Mouse (Mus musculus) T-helper 2 cell (primary cell): ENCODE data around the gene Eif2b3.

Source experiments
- in situ Hi-C: fragments of 300-600 bp; cut with MboI, MseI; formaldehyde crosslinking; loops from one replicate; pipeline ENCODE4 v1.15.1; 2025; ENCODE audit warnings: high pct_unique_total_duplicates

Gene Eif2b3

GRCm38 (mm10) chr4:117014901-117015415, 4.2 kb upstream of the Eif2b3 start:
- in situ Hi-C loops = no loop called here

DNA sequence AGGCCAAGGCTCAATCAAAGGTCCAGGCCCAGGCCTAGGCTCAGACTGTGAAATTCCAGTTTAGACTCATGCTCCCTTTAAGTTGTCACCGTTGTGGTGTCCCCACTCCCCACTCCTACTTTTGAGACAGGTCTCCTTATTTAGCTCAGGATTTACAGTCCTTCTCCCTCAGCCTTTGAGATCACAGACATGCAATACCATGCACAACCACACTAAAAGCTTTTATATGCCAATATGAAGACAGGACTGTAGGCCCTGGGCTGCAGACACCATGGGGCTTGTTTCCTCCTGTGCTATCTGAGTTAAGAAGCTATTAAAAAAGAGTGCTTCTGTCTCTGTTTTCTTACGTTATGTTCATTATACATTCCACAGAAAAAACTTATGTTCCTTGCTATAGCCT, 1.5 kb upstream of the Eif2b3 start:
- in situ Hi-C loops = no loop called here

DNA sequence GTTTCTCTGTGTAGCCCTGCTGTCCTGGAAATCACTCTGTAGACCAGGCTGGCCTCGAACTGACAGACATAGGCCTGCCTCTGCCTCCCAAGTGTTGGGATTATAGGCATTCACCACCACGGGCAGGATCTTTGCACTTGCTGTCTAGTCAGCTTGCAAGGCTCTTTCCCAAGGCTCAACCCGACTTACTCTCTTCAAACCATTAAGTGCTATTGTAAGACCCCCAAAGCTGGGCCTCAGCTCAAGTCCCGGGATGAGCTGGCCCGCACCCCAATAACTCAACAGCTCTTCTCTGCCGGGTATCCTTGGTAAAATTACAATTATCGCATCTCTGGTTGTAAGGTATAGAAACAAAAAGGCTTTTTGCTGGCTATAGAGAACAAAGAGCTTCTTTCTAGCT, 875 bp upstream of the Eif2b3 start:
- in situ Hi-C loops = no loop called here

- in situ Hi-C loops = no loop called here
These were observed 4.3 kb downstream of the Eif2b3 start for GRCm38 (mm10) chr4:117023469-117023868.

GRCm38 (mm10) chr4:117031105-117031504, 11.9 kb downstream of the Eif2b3 start:
- in situ Hi-C loops = no loop called here

GRCm38 (mm10) chr4:117039925-117040687, 20.9 kb downstream of the Eif2b3 start:
- in situ Hi-C loops = no loop called here

DNA sequence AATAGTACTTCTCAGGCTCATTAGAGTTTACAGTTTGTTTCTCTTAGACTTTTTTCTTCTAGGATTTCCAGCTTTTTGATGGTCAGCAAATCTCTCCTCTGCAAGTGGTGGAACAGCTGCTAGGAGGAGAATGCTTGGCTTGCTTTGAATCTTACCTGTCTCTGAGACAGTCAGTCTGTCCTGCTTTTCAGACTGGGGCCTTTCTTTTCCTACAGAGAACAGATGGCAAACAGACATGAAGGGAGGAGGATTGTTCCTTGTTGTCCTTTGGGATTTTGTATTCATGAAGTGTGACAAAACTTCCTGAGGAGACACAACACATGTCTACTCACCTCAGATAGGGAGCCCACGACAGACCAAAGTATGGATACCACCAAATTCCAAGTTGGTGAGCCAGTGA, 21.6 kb downstream of the Eif2b3 start:
- in situ Hi-C loops = no loop called here

DNA sequence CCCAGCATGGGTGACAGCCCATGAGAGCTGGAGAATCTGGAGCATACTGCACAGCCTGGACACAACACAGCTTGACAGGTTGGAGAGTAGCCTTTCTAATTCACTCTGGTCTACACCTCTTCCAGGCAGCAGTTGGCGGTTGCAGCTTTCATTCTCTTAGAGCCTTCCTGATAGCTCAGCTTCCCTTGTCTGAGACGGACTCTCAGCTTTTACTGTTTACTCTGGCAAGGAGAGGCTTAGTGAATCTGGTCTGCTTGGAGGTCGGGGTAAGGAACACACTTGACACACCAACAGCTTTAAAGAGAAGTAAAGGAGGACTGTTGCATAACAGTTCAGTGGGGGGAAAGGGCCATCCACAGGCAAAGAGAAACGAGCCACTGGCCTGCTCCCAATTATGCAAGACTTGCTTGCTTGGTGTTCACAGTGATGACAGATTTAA, 22.1 kb downstream of the Eif2b3 start:
- in situ Hi-C loops = no loop called here

- in situ Hi-C loops = no loop called here
These were observed 29.6 kb downstream of the Eif2b3 start for GRCm38 (mm10) chr4:117048836-117049235.

DNA sequence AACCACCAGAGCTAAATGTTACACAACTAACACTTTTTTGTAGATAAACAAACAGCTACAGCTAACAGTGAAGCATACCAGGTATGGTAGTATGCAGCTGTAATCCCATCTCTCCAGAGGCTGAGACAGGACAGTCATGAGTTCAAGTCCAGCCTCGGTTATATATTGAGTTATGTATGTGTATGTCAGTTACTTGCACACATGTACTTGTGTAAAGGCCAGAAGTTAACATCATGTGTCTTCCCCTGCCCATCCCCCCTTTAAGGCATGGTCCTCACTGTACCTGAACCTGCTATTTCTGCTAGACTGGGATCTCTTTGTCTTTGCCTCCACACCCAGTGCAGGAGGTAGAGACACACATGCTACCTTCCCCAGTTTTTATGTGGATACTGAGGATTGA, 30.3 kb downstream of the Eif2b3 start:
- in situ Hi-C loops = no loop called here

GRCm38 (mm10) chr4:117052626-117053025, 33.4 kb downstream of the Eif2b3 start:
- in situ Hi-C loops = no loop called here

DNA sequence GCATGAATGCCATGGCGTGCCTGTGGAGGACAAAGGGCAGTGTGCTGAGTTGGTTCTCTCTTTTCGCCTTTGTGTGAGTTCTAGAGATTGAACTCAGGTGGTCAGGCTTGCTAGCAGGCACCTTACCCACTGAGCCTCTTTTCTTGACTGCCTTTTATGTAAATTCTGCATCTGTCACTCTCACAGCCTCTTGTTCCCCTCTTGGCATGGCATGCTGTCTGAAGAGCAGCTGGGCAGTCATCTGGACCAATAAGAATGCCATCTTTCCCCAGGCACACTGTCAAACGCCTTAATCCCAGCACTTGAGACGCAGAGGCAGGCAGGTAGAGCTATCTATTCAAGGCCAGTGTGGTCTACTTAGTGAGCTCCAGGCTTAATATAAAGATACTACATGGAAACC, 34.8 kb downstream of the Eif2b3 start:
- in situ Hi-C loops = no loop called here

DNA sequence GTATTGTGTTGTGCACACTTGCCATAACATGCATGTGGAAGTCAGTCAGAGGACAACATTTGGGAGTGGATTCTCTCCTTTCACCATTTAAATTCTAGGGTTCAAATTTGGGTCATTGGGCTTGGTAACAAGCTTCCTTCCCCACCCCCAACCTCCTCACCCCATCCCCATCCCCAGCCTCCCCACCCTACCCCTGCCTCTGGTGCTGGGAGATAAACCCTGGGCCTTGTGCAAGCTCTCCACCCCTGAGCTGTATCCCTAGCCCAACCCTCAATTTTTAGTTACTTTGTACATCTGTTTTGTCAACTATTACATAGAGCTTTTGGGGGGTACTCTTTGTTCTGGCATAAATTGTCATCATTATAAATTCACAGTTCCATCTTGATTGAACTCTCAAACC, 36.9 kb downstream of the Eif2b3 start:
- in situ Hi-C loops = no loop called here

DNA sequence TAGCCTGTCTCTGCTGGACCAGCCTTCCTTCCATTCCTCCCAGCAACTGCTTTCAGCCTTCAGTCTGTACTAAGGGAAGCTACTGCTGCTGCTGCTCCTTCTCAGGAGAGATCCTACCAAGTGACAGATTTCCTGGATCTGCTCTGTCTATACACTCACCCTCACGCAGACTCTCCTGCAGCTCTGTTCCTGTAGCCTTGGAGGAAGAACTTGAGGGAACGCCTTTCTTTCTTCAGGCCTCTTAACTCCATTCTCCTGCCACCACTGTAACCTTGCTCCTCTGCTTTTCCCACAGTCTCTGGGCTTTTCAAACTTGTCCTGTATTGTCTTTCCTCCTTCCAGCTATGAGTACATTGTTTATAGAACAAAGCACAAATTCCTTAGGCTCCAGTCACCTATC, 37.3 kb downstream of the Eif2b3 start:
- in situ Hi-C loops = no loop called here

GRCm38 (mm10) chr4:117058512-117058911, 39.3 kb downstream of the Eif2b3 start:
- in situ Hi-C loops = no loop called here

DNA sequence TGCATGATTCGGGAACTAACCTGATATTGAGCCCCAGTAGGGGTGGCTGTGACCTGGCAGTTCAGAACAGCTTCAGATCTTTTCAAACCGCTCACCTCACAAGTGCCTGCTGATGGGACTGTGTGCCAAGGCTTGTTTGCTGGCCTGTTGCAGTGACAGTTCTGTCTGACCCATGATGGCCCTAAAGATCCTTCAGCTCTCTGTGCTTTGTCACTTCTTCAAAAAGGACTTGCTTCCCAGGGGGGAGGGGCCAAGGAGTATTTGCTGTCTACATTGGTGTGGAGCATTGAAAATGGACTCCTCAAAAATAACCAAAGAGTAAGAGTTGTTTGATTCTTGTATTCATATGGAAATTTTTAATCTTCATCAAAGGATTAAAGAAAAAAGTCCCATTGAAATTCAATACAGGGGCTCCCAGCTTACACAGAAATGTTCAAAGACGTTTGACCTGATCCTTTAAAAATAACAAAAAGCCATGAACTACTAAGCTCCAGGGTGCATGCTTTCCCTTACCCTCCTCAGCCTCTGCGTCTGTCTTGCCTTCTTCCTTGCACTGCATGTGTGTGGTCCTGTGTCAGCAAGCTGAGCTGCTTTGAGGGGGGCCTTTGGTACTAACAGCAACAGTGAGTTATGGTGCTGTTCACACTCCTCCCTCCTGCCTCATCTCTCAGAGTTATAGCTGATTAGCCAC, 43.6 kb downstream of the Eif2b3 start:
- in situ Hi-C loops = no loop called here

DNA sequence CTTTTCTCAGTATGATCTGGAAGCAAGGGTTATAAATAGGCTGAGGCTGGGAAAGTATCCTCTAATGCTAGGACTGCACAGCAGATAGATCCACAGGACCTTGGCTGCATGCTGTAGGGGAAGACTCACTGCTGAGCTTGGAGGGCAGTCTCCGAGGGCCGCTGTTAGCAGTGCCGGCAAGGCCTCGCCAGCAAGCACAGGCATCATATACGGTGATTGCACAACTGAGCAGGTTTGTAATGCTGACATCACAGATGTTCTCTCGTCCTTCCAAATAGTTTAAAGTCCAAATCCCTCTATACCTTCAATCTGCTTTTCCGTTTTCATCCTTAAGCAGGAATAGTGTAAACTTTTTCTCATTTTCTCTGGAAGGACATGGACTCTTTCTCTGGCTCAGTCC, 48.8 kb downstream of the Eif2b3 start:
- in situ Hi-C loops = no loop called here

DNA sequence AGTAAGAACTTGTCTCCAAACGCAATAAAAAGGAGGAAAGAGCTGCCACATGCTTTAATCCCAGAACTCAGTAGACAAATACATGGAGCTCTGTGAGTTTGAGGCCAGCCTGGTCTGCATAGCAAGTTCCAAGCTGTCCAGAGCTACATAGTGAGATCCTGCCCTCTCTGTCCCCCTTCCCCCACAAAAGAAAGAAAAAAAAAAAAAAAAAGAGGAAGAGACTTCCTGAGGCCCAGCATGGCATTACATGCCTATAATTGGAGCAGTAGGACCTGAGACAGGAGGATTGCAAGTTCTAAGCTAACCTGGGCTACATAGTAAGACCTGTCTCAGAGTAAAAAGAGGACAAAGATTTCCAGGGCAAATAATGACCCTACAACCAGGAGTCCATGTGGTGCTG, 50.4 kb downstream of the Eif2b3 start:
- in situ Hi-C loops = no loop called here

GRCm38 (mm10) chr4:117070624-117071023, 51.4 kb downstream of the Eif2b3 start:
- in situ Hi-C loops = no loop called here

- in situ Hi-C loops = no loop called here
These were observed 52.0 kb downstream of the Eif2b3 start for GRCm38 (mm10) chr4:117071183-117071582.

DNA sequence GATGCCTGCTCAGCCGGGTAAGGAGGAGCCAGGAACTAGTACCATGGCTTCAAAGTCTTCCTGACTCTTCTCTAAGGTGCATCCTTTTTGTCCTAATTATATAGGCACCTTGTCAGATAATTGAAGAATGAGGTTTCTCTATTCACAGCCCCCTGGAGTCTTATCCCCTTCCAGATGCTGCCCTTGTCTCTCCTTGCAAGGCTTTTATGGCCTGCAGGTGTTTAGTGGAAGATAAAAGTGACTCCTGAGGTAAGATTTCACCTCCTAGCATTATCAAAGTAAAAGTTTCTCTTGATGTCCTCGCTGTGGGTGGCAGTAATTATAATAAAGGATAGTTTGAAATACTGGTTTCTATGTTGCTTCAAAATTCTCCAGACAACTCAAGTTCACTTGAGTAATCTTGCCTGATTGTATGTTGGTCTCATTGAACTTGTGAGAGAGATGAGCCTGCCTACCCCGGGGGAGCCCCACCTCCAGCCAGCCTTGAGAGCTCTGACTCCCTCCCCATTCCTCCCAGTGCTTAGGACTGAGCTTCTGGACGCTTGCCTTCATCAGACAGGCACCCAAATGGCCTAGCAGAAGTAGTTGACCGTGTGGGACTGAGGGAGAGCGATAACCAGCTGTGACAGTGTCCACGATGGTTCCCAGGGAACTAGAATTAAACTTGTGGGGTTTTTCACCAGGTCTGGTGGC, 68.9 kb downstream of the Eif2b3 start:
- in situ Hi-C loops = loop anchor here (10.0 kb wide), 1 partner anchor 227 kb away; no protein-coding TSS in a partner anchor

DNA sequence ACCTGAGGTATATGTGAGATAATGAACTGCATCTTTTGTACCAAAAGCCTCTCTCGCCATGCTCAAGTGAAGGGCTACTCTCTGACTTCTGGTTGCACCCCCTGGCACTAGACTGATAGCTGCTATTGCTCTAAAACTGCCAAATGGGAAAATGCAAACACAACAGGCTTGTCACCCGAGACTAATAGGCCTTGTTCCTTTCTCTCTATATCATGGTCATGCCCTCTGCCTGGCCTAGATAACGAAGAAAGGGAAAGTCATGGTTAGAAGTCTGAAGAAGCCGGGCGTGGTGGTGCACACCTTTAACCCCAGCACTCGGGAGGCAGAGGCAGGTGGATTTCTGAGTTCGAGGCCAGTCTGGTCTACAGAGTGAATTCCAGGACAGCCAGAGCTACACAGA, 71.4 kb downstream of the Eif2b3 start:
- in situ Hi-C loops = no loop called here
